Mouse (Mus musculus) left cerebral cortex, postnatal 14 days (tissue): ENCODE data around the gene Prdx1. TPM values are rescaled to one million over a fixed set of nuclear protein-coding genes. Genes with fewer than 3 reads are reported as not detected.
A peak's percentile ranks its signal among the peaks of the same experiment; 100 is the strongest.

Experiments
- DNase-seq, 2 experiments: peaks; one replicate each; pipeline ENCODE4 v3.0.0; 2021 to 2022; ENCODE audit warnings: low spot score in 2 of 2, mixed read lengths in 1 of 2
- intact Hi-C: fragments of 180-260 bp; cut with DNase I; formaldehyde crosslinking; loops from one replicate; pipeline ENCODE4 v1.15.1; 2025
- total RNA-seq, 2 experiments: library from RNA; stranded (reverse); gene quantifications; 2 replicates each; pipeline ENCODE4 v1.2.3; 2021

The Prdx1 gene
- total RNA-seq, 2 experiments from 2014 or later = 163 to 170 TPM

- intact Hi-C loops = loop anchor here (1.0 kb wide), 1 partner anchor 69 kb away; no protein-coding TSS in a partner anchor
Observed at GRCm38 (mm10) chr4:116719396-116719795, 34.1 kb downstream of the Prdx1 start.

GRCm38 (mm10) chr4:116720343-116721097, 35.2 kb downstream of the Prdx1 start, which contains the start of gene Tesk2:
TSS of gene Tesk2 (plus strand) at chr4:116720948.
- intact Hi-C loops = loop anchor here (5.0 kb wide), 1 partner anchor 267 kb away; no protein-coding TSS in a partner anchor
- peak; percentile 95 to 98 for DNase-seq

More at GRCm38 (mm10) chr4:116719396-116719795, 34.1 kb downstream of the Prdx1 start:
- DNase-seq = peak; percentile 78 to 80

GRCm38 (mm10) chr4:116721098-116721628, 35.8 kb downstream of the Prdx1 start:
- no peak for DNase-seq
- intact Hi-C loops = loop anchor here (5.0 kb wide), 1 partner anchor 266 kb away; no protein-coding TSS in a partner anchor

- intact Hi-C loops = loop anchor here (5.0 kb wide), 1 partner anchor 265 kb away; no protein-coding TSS in a partner anchor
Observed at GRCm38 (mm10) chr4:116722230-116722629, 36.9 kb downstream of the Prdx1 start.

GRCm38 (mm10) chr4:116725444-116725843, 40.1 kb downstream of the Prdx1 start:
- no peak for DNase-seq
- intact Hi-C loops = no loop called here

More at GRCm38 (mm10) chr4:116722230-116722629, 36.9 kb downstream of the Prdx1 start:
- DNase-seq = no peak

GRCm38 (mm10) chr4:116727401-116727800, 42.1 kb downstream of the Prdx1 start:
- intact Hi-C loops = no loop called here
- no peak for DNase-seq

GRCm38 (mm10) chr4:116729532-116729931, 44.2 kb downstream of the Prdx1 start:
- intact Hi-C loops = no loop called here

GRCm38 (mm10) chr4:116731077-116731476, 45.7 kb downstream of the Prdx1 start:
- intact Hi-C loops = no loop called here
- DNase-seq = no peak

More at GRCm38 (mm10) chr4:116729532-116729931, 44.2 kb downstream of the Prdx1 start:
- no peak for DNase-seq

GRCm38 (mm10) chr4:116732355-116732754, 47.0 kb downstream of the Prdx1 start:
- intact Hi-C loops = no loop called here
- no peak for DNase-seq

- no peak for DNase-seq
- intact Hi-C loops = no loop called here
Observed at GRCm38 (mm10) chr4:116734996-116735395, 49.7 kb downstream of the Prdx1 start.

- DNase-seq = no peak
- intact Hi-C loops = no loop called here
Observed at GRCm38 (mm10) chr4:116738972-116739751, 53.8 kb downstream of the Prdx1 start.

GRCm38 (mm10) chr4:116749750-116750149, 64.4 kb downstream of the Prdx1 start:
- DNase-seq = no peak
- intact Hi-C loops = no loop called here

Other genes starting within 250 kb of the Prdx1 start
- gene Mast2, start 221.4 kb upstream of the Prdx1 start, total RNA-seq = 10 to 100 TPM; 93.4 to 95.0 TPM
- 10 to 100 TPM; 18.5 to 19.9 TPM for gene Ipp, start 178.0 kb upstream of the Prdx1 start, total RNA-seq
- 10 to 100 TPM; 10.2 to 11.3 TPM for gene Tmem69, start 129.6 kb upstream of the Prdx1 start, total RNA-seq
- 10 to 100 TPM; 31.9 to 35.6 TPM for gene Gpbp1l1, start 127.9 kb upstream of the Prdx1 start, total RNA-seq
- gene Ccdc17, start 88.9 kb upstream of the Prdx1 start, total RNA-seq = 1 to 10 TPM; 4.6 to 5.7 TPM
- 10 to 100 TPM; 47.6 to 49.9 TPM for gene Nasp, start 57.6 kb upstream of the Prdx1 start, total RNA-seq
- 100 to 1,000 TPM; 501 TPM for gene Akr1a1, start 33.9 kb upstream of the Prdx1 start, total RNA-seq
- gene Mmachc, start 22.9 kb downstream of the Prdx1 start, total RNA-seq = 10 to 100 TPM; 14.6 to 17.0 TPM
- 1 to 10 TPM; 3.3 to 5.2 TPM for gene Ccdc163, start 23.0 kb downstream of the Prdx1 start, total RNA-seq
- 1 to 10 TPM; 4.1 to 4.8 TPM for gene Tesk2, start 35.4 kb downstream of the Prdx1 start, total RNA-seq
- gene Toe1, start 122.1 kb downstream of the Prdx1 start, total RNA-seq = 10 to 100 TPM; 12.1 to 12.7 TPM
- gene Mutyh, start 122.2 kb downstream of the Prdx1 start, total RNA-seq = 1 to 10 TPM; 1.5 to 3.2 TPM
- gene Hpdl, start 136.2 kb downstream of the Prdx1 start, total RNA-seq = under 1 TPM; 0.44 to 0.72 TPM
- gene Zswim5, start 191.8 kb downstream of the Prdx1 start, total RNA-seq = 1 to 10 TPM; 7.2 to 9.0 TPM